Mouse (Mus musculus) left cerebral cortex, adult 11 months (tissue): ENCODE measurements around the gene Ccr10.
"Not testable (repeated sequence)": the region's sequence is repeated elsewhere in the genome, so short reads cannot be mapped to it uniquely, and the experiment has no call there.

Experiments
- DNase-seq: peaks from one replicate; pipeline ENCODE4 v3.0.0; 2022; ENCODE audit warnings: low spot score

The Ccr10 gene

GRCm38 (mm10) chr11:101124494-101124893 lies 50.7 kb downstream of the Ccr10 start:
- not testable (repeated sequence) for DNase-seq
